Mouse (Mus musculus): ENCODE measurements around the gene Tspear. TPM values are rescaled to one million over a fixed set of nuclear protein-coding genes. Genes with fewer than 3 reads are reported as not detected.
"Not testable (repeated sequence)": the region's sequence is repeated elsewhere in the genome, so short reads cannot be mapped to it uniquely, and the experiment has no call there.

The Tspear gene
- polyA plus RNA-seq, 1 experiment, result 0.79 TPM

GRCm38 (mm10) chr10:77788621-77789020 is 102.3 kb downstream of the Tspear start:
- DNase-seq, result no peak
- TF ChIP-seq POLR2A (IDR thresholded peaks at IDR 0.05; ENCODE audit: borderline replicate concordance, insufficient read depth, low read length) (no peak), CTCF (IDR thresholded peaks at IDR 0.05; ENCODE audit: borderline replicate concordance, insufficient read depth, low read depth, low read length) (no peak)
- no peak overlapping the region for H3K4me3 ChIP-seq (replicated peaks; ENCODE audit: insufficient read depth, low read depth, low read length)
- no peak overlapping the region for H3K27ac ChIP-seq (ENCODE audit: insufficient read depth, low read length)
- no peaks in the 10 kb centered on the region for H3K4me1 ChIP-seq (ENCODE audit: control insufficient read depth, insufficient read depth, low read length)
- 90% methylated on average over 2 of the region's 2 CpGs for WGBS
- no peaks in the 10 kb centered on the region for H3K27me3 ChIP-seq (ENCODE audit: control insufficient read depth, insufficient read depth, low read length)

- TF ChIP-seq POLR2A (IDR thresholded peaks at IDR 0.05; ENCODE audit: borderline replicate concordance, insufficient read depth, low read length) (no peak), CTCF (IDR thresholded peaks at IDR 0.05; ENCODE audit: borderline replicate concordance, insufficient read depth, low read depth, low read length) (no peak)
- 44% methylated on average over 2 of the region's 2 CpGs for WGBS
- no peaks in the 10 kb centered on the region for H3K4me1 ChIP-seq (ENCODE audit: control insufficient read depth, insufficient read depth, low read length)
- no peak within 1 kb of the TSS for H3K4me3 ChIP-seq (replicated peaks; ENCODE audit: insufficient read depth, low read depth, low read length)
- H3K27me3 ChIP-seq (ENCODE audit: control insufficient read depth, insufficient read depth, low read length), result no peaks in the 10 kb centered on the region
- DNase-seq, result no peak
- H3K27ac ChIP-seq (ENCODE audit: insufficient read depth, low read length), result no peak within 1 kb of the TSS
Observed at GRCm38 (mm10) chr10:77794976-77795375, 108.6 kb downstream of the Tspear start, which contains the start of gene Gm9639. TSS of gene Gm9639 (minus strand) at chr10:77795076.

GRCm38 (mm10) chr10:77797677-77798076 is 111.3 kb downstream of the Tspear start:
- Histone ChIP-seq H3K27ac (ENCODE audit: insufficient read depth, low read length) (no peak overlapping the region), H3K4me1 (ENCODE audit: control insufficient read depth, insufficient read depth, low read length) (no peaks in the 10 kb centered on the region), H3K4me3 (replicated peaks; ENCODE audit: insufficient read depth, low read depth, low read length) (no peak overlapping the region), H3K27me3 (ENCODE audit: control insufficient read depth, insufficient read depth, low read length) (no peaks in the 10 kb centered on the region)
- no peak for TF ChIP-seq CTCF (IDR thresholded peaks at IDR 0.05; ENCODE audit: borderline replicate concordance, insufficient read depth, low read depth, low read length)
- DNase-seq, result no peak
- 39% methylated on average over 3 of the region's 3 CpGs for WGBS

GRCm38 (mm10) chr10:77798164-77798920 is 112.0 kb downstream of the Tspear start:
- 36% methylated on average over 3 of the region's 3 CpGs for WGBS
- H3K4me3 ChIP-seq (replicated peaks; ENCODE audit: insufficient read depth, low read depth, low read length); H3K27me3 ChIP-seq (ENCODE audit: control insufficient read depth, insufficient read depth, low read length); H3K4me1 ChIP-seq (ENCODE audit: control insufficient read depth, insufficient read depth, low read length); H3K27ac ChIP-seq (ENCODE audit: insufficient read depth, low read length): not testable (repeated sequence)
- peak in 1 of 2 experiments; percentile 23 for DNase-seq

GRCm38 (mm10) chr10:77798921-77799508 is 112.6 kb downstream of the Tspear start, which contains the start of gene Gm19668:
TSS of gene Gm19668 (minus strand) at chr10:77799133.
- Histone ChIP-seq H3K4me1 (ENCODE audit: control insufficient read depth, insufficient read depth, low read length) (no peaks in the 10 kb centered on the region), H3K27ac (ENCODE audit: insufficient read depth, low read length) (no peak within 1 kb of the TSS), H3K4me3 (replicated peaks; ENCODE audit: insufficient read depth, low read depth, low read length) (no peak within 1 kb of the TSS), H3K27me3 (ENCODE audit: control insufficient read depth, insufficient read depth, low read length) (no peaks in the 10 kb centered on the region)
- WGBS, result 64% methylated on average over 8 of the region's 8 CpGs
- no peak for DNase-seq
- TF ChIP-seq POLR2A (IDR thresholded peaks at IDR 0.05; ENCODE audit: borderline replicate concordance, insufficient read depth, low read length), result no peak
- TF ChIP-seq CTCF (IDR thresholded peaks at IDR 0.05; ENCODE audit: borderline replicate concordance, insufficient read depth, low read depth, low read length), result no peak

- no peak overlapping the region for H3K4me3 ChIP-seq (replicated peaks; ENCODE audit: insufficient read depth, low read depth, low read length)
- WGBS, result 75% methylated on average over 3 of the region's 3 CpGs
- no peak overlapping the region for H3K27ac ChIP-seq (ENCODE audit: insufficient read depth, low read length)
- no peaks in the 10 kb centered on the region for H3K27me3 ChIP-seq (ENCODE audit: control insufficient read depth, insufficient read depth, low read length)
- H3K4me1 ChIP-seq (ENCODE audit: control insufficient read depth, insufficient read depth, low read length), result no peaks in the 10 kb centered on the region
- TF ChIP-seq POLR2A (IDR thresholded peaks at IDR 0.05; ENCODE audit: borderline replicate concordance, insufficient read depth, low read length) (no peak), CTCF (IDR thresholded peaks at IDR 0.05; ENCODE audit: borderline replicate concordance, insufficient read depth, low read depth, low read length) (no peak)
- no peak for DNase-seq
Observed at GRCm38 (mm10) chr10:77804095-77804494, 117.7 kb downstream of the Tspear start.

- no peak within 1 kb of the TSS for H3K27ac ChIP-seq (ENCODE audit: insufficient read depth, low read length)
- H3K27me3 ChIP-seq (ENCODE audit: control insufficient read depth, insufficient read depth, low read length), result no peaks in the 10 kb centered on the region
- DNase-seq, result no peak
- 59% methylated on average over 5 of the region's 5 CpGs for WGBS
- no peak for TF ChIP-seq CTCF (IDR thresholded peaks at IDR 0.05; ENCODE audit: borderline replicate concordance, insufficient read depth, low read depth, low read length)
- TF ChIP-seq POLR2A (IDR thresholded peaks at IDR 0.05; ENCODE audit: borderline replicate concordance, insufficient read depth, low read length), result no peak
- H3K4me1 ChIP-seq (ENCODE audit: control insufficient read depth, insufficient read depth, low read length), result no peaks in the 10 kb centered on the region
- H3K4me3 ChIP-seq (replicated peaks; ENCODE audit: insufficient read depth, low read depth, low read length), result no peak within 1 kb of the TSS
Observed at GRCm38 (mm10) chr10:77811743-77812142, 125.4 kb downstream of the Tspear start, which contains the start of gene Gm9507. TSS of gene Gm9507 (minus strand) at chr10:77811843.

GRCm38 (mm10) chr10:77814382-77814781 is 128.0 kb downstream of the Tspear start, which contains the start of gene Gm2696:
TSS of gene Gm2696 (plus strand) at chr10:77814682.
- TF ChIP-seq POLR2A (IDR thresholded peaks at IDR 0.05; ENCODE audit: borderline replicate concordance, insufficient read depth, low read length) (no peak), CTCF (IDR thresholded peaks at IDR 0.05; ENCODE audit: borderline replicate concordance, insufficient read depth, low read depth, low read length) (no peak)
- Histone ChIP-seq H3K27me3 (ENCODE audit: control insufficient read depth, insufficient read depth, low read length) (no peaks in the 10 kb centered on the region), H3K27ac (ENCODE audit: insufficient read depth, low read length) (no peak within 1 kb of the TSS), H3K4me3 (replicated peaks; ENCODE audit: insufficient read depth, low read depth, low read length) (no peak within 1 kb of the TSS), H3K4me1 (ENCODE audit: control insufficient read depth, insufficient read depth, low read length) (no peaks in the 10 kb centered on the region)
- 42% methylated on average over 4 of the region's 4 CpGs for WGBS
- DNase-seq, result no peak

Data from cerebellum, adult 2 months (tissue).